Mouse (Mus musculus): ENCODE data around the gene Pde11a. TPM values are rescaled to one million over a fixed set of nuclear protein-coding genes. Genes with fewer than 3 reads are reported as not detected.

Pde11a gene
- polyA plus RNA-seq, 1 experiment from 2014 or later = 0.06 TPM

- Histone ChIP-seq H3K9ac (no peak overlapping the region), H3K36me3 (no peaks in the 10 kb centered on the region), H3K4me3 (no peak overlapping the region), H3K9me3 (replicated peaks) (no peaks in the 10 kb centered on the region), H3K27me3 (replicated peaks) (no peaks in the 10 kb centered on the region), H3K4me2 (no peak overlapping the region), H3K4me1 (replicated peaks) (no peaks in the 10 kb centered on the region; the same call in 1 of the 2 replicates), H3K27ac (ENCODE audit: poor library complexity, severe bottlenecking) (no peak overlapping the region)
- 71% methylated on average over 1 of the region's 1 CpGs for WGBS
- 0 out of 2 replicates have a peak, but pooled peaks have one; percentile 73 for ATAC-seq (ENCODE audit: insufficient number of reproducible peaks, low FRiP score)
Measured at GRCm38 (mm10) chr2:76117219-76117618, 221.4 kb downstream of the Pde11a start.

GRCm38 (mm10) chr2:76115696-76116095 is 222.9 kb downstream of the Pde11a start:
- H3K9ac ChIP-seq = no peak overlapping the region
- no peak overlapping the region for H3K4me2 ChIP-seq
- H3K4me1 ChIP-seq (replicated peaks) = no peaks in the 10 kb centered on the region; the same call in 1 of the 2 replicates
- no peaks in the 10 kb centered on the region for H3K9me3 ChIP-seq (replicated peaks)
- ATAC-seq (ENCODE audit: insufficient number of reproducible peaks, low FRiP score) = no peak
- H3K27me3 ChIP-seq (replicated peaks) = no peaks in the 10 kb centered on the region
- no peak overlapping the region for H3K27ac ChIP-seq (ENCODE audit: poor library complexity, severe bottlenecking)
- H3K4me3 ChIP-seq = no peak overlapping the region
- no peaks in the 10 kb centered on the region for H3K36me3 ChIP-seq
- 31% methylated on average over 1 of the region's 1 CpGs for WGBS

- H3K9me3 ChIP-seq (replicated peaks) = no peaks in the 10 kb centered on the region
- H3K4me1 ChIP-seq (replicated peaks) = peaks cover 4% of the 10 kb centered on the region
- 23% methylated on average over 6 of the region's 6 CpGs for WGBS
- no peaks in the 10 kb centered on the region for H3K27me3 ChIP-seq (replicated peaks)
- no peak overlapping the region for H3K9ac ChIP-seq
- ATAC-seq (ENCODE audit: insufficient number of reproducible peaks, low FRiP score) = no peak
- no peak overlapping the region for H3K4me2 ChIP-seq
- no peak overlapping the region for H3K4me3 ChIP-seq
- H3K36me3 ChIP-seq = no peaks in the 10 kb centered on the region
- no peak overlapping the region for H3K27ac ChIP-seq (ENCODE audit: poor library complexity, severe bottlenecking)
Measured at GRCm38 (mm10) chr2:76114734-76115133, 223.8 kb downstream of the Pde11a start.

- H3K4me3 ChIP-seq = no peak overlapping the region
- H3K27ac ChIP-seq (ENCODE audit: poor library complexity, severe bottlenecking) = no peak overlapping the region
Measured at GRCm38 (mm10) chr2:76109653-76110052, 228.9 kb downstream of the Pde11a start.

GRCm38 (mm10) chr2:76101889-76102602 is 236.5 kb downstream of the Pde11a start:
- no peak overlapping the region for H3K4me2 ChIP-seq
- peaks cover 9% of the 10 kb centered on the region for H3K4me1 ChIP-seq (replicated peaks)
- 60% methylated on average over 14 of the region's 14 CpGs for WGBS
- no peaks in the 10 kb centered on the region for H3K9me3 ChIP-seq (replicated peaks)
- H3K27ac ChIP-seq (ENCODE audit: poor library complexity, severe bottlenecking) = no peak overlapping the region
- H3K27me3 ChIP-seq (replicated peaks) = 0 out of 2 replicates have a peak, but pooled peaks cover 2% of the 10 kb centered on the region
- no peak overlapping the region for H3K4me3 ChIP-seq
- H3K36me3 ChIP-seq = no peaks in the 10 kb centered on the region
- ATAC-seq (ENCODE audit: insufficient number of reproducible peaks, low FRiP score) = no peak
- no peak overlapping the region for H3K9ac ChIP-seq

More at GRCm38 (mm10) chr2:76109653-76110052, 228.9 kb downstream of the Pde11a start:
- no peaks in the 10 kb centered on the region for H3K36me3 ChIP-seq
- H3K4me1 ChIP-seq (replicated peaks) = peaks cover 19% of the 10 kb centered on the region
- WGBS = 22% methylated on average over 8 of the region's 8 CpGs
- H3K27me3 ChIP-seq (replicated peaks) = no peaks in the 10 kb centered on the region
- no peak overlapping the region for H3K9ac ChIP-seq
- H3K9me3 ChIP-seq (replicated peaks) = no peaks in the 10 kb centered on the region
- ATAC-seq (ENCODE audit: insufficient number of reproducible peaks, low FRiP score) = no peak
- peak overlapping the region; percentile 48 for H3K4me2 ChIP-seq

- no peak for ATAC-seq (ENCODE audit: insufficient number of reproducible peaks, low FRiP score)
- H3K27me3 ChIP-seq (replicated peaks) = 0 out of 2 replicates have a peak, but pooled peaks cover 5% of the 10 kb centered on the region
- 77% methylated on average over 9 of the region's 9 CpGs for WGBS
Measured at GRCm38 (mm10) chr2:76100597-76100996, 238.0 kb downstream of the Pde11a start.

GRCm38 (mm10) chr2:76099726-76100347 is 238.7 kb downstream of the Pde11a start:
- Histone ChIP-seq H3K4me1 (replicated peaks) (0 out of 2 replicates have a peak, but pooled peaks cover 5% of the 10 kb centered on the region), H3K36me3 (no peaks in the 10 kb centered on the region), H3K27ac (ENCODE audit: poor library complexity, severe bottlenecking) (no peak overlapping the region), H3K4me3 (no peak overlapping the region), H3K9me3 (replicated peaks) (no peaks in the 10 kb centered on the region), H3K27me3 (replicated peaks) (0 out of 2 replicates have a peak, but pooled peaks cover 5% of the 10 kb centered on the region), H3K9ac (no peak overlapping the region), H3K4me2 (no peak overlapping the region)
- 63% methylated on average over 9 of the region's 9 CpGs for WGBS
- ATAC-seq (ENCODE audit: insufficient number of reproducible peaks, low FRiP score) = no peak

More at GRCm38 (mm10) chr2:76100597-76100996, 238.0 kb downstream of the Pde11a start:
- no peak overlapping the region for H3K4me2 ChIP-seq
- H3K9ac ChIP-seq = no peak overlapping the region
- H3K4me3 ChIP-seq = no peak overlapping the region
- H3K9me3 ChIP-seq (replicated peaks) = no peaks in the 10 kb centered on the region
- 0 out of 2 replicates have a peak, but pooled peaks cover 5% of the 10 kb centered on the region for H3K4me1 ChIP-seq (replicated peaks)
- H3K36me3 ChIP-seq = no peaks in the 10 kb centered on the region
- no peak overlapping the region for H3K27ac ChIP-seq (ENCODE audit: poor library complexity, severe bottlenecking)

GRCm38 (mm10) chr2:76098381-76098780 is 240.2 kb downstream of the Pde11a start:
- H3K36me3 ChIP-seq = no peaks in the 10 kb centered on the region
- H3K27ac ChIP-seq (ENCODE audit: poor library complexity, severe bottlenecking) = no peak overlapping the region
- ATAC-seq (ENCODE audit: insufficient number of reproducible peaks, low FRiP score) = no peak
- H3K27me3 ChIP-seq (replicated peaks) = 0 out of 2 replicates have a peak, but pooled peaks cover 5% of the 10 kb centered on the region
- 0 out of 2 replicates have a peak, but pooled peaks cover 5% of the 10 kb centered on the region for H3K4me1 ChIP-seq (replicated peaks)
- H3K9me3 ChIP-seq (replicated peaks) = no peaks in the 10 kb centered on the region
- H3K4me2 ChIP-seq = no peak overlapping the region
- H3K4me3 ChIP-seq = no peak overlapping the region
- 34% methylated on average over 8 of the region's 8 CpGs for WGBS
- no peak overlapping the region for H3K9ac ChIP-seq

- Histone ChIP-seq H3K36me3 (no peaks in the 10 kb centered on the region), H3K27ac (ENCODE audit: poor library complexity, severe bottlenecking) (no peak overlapping the region), H3K9ac (no peak overlapping the region), H3K4me1 (replicated peaks) (0 out of 2 replicates have a peak, but pooled peaks cover 5% of the 10 kb centered on the region), H3K9me3 (replicated peaks) (no peaks in the 10 kb centered on the region), H3K27me3 (replicated peaks) (0 out of 2 replicates have a peak, but pooled peaks cover 5% of the 10 kb centered on the region), H3K4me2 (no peak overlapping the region), H3K4me3 (no peak overlapping the region)
- ATAC-seq (ENCODE audit: insufficient number of reproducible peaks, low FRiP score) = no peak
- WGBS = 71% methylated on average over 7 of the region's 7 CpGs
Measured at GRCm38 (mm10) chr2:76097847-76098246, 240.7 kb downstream of the Pde11a start.

- no peaks in the 10 kb centered on the region for H3K9me3 ChIP-seq (replicated peaks)
- no peak overlapping the region for H3K27ac ChIP-seq (ENCODE audit: poor library complexity, severe bottlenecking)
- 72% methylated on average over 8 of the region's 8 CpGs for WGBS
- no peak overlapping the region for H3K4me2 ChIP-seq
- H3K36me3 ChIP-seq = no peaks in the 10 kb centered on the region
- no peak for ATAC-seq (ENCODE audit: insufficient number of reproducible peaks, low FRiP score)
- H3K9ac ChIP-seq = no peak overlapping the region; the same call in 1 of the 2 replicates
- 0 out of 2 replicates have a peak, but pooled peaks cover 5% of the 10 kb centered on the region for H3K27me3 ChIP-seq (replicated peaks)
- 0 out of 2 replicates have a peak, but pooled peaks cover 5% of the 10 kb centered on the region for H3K4me1 ChIP-seq (replicated peaks)
- no peak overlapping the region for H3K4me3 ChIP-seq
Measured at GRCm38 (mm10) chr2:76097284-76097683, 241.3 kb downstream of the Pde11a start.

- Histone ChIP-seq H3K4me3 (no peak overlapping the region), H3K27me3 (replicated peaks) (0 out of 2 replicates have a peak, but pooled peaks cover 5% of the 10 kb centered on the region), H3K9ac (no peak overlapping the region), H3K4me1 (replicated peaks) (0 out of 2 replicates have a peak, but pooled peaks cover 5% of the 10 kb centered on the region), H3K27ac (ENCODE audit: poor library complexity, severe bottlenecking) (no peak overlapping the region), H3K9me3 (replicated peaks) (no peaks in the 10 kb centered on the region), H3K36me3 (no peaks in the 10 kb centered on the region), H3K4me2 (no peak overlapping the region)
- 87% methylated on average over 5 of the region's 5 CpGs for WGBS
- ATAC-seq (ENCODE audit: insufficient number of reproducible peaks, low FRiP score) = no peak
Measured at GRCm38 (mm10) chr2:76095861-76096260, 242.7 kb downstream of the Pde11a start.
